Mouse (Mus musculus) ES-Bruce4 (cell line): ENCODE data around the gene Zfp2. TPM values are rescaled to one million over a fixed set of nuclear protein-coding genes. Genes with fewer than 3 reads are reported as not detected.

Source experiments
- H3K27ac ChIP-seq: 2 replicates; pipeline ENCODE4 v1.5.1; 2012; ENCODE audit warnings: low read length, inconsistent platforms; ENCODE audit not compliant: insufficient read depth
- H3K27me3 ChIP-seq: 2 replicates; pipeline ENCODE4 v1.6.1; 2012; ENCODE audit warnings: mild to moderate bottlenecking, low read length, inconsistent platforms; ENCODE audit not compliant: control insufficient read depth, poor library complexity, insufficient read depth, severe bottlenecking
- H3K36me3 ChIP-seq: 2 replicates; pipeline ENCODE4 v1.6.1; 2012; ENCODE audit warnings: inconsistent platforms, mild to moderate bottlenecking, low read length, moderate library complexity; ENCODE audit not compliant: control insufficient read depth, poor library complexity, insufficient read depth, severe bottlenecking
- H3K4me1 ChIP-seq: one replicate; pipeline ENCODE4 v1.8.1; 2011; ENCODE audit warnings: low read length; ENCODE audit not compliant: control insufficient read depth, insufficient read depth
- H3K4me3 ChIP-seq: 2 replicates; pipeline ENCODE4 v1.5.1; 2011; ENCODE audit warnings: low read depth, mild to moderate bottlenecking, low read length
- H3K9ac ChIP-seq: 2 replicates; pipeline ENCODE4 v1.6.1; 2012; ENCODE audit warnings: low read depth, mild to moderate bottlenecking, inconsistent platforms; ENCODE audit not compliant: poor library complexity, severe bottlenecking
- H3K9me3 ChIP-seq: replicated peaks from 2 replicates; pipeline ENCODE4 v1.6.1; 2012; ENCODE audit warnings: mild to moderate bottlenecking, low read length, inconsistent platforms; ENCODE audit not compliant: control insufficient read depth, poor library complexity, insufficient read depth, severe bottlenecking
- CTCF ChIP-seq: IDR thresholded peaks from one replicate; pipeline ENCODE4 v1.8.1; 2011; ENCODE audit warnings: low read depth, low read length
- EP300 ChIP-seq: IDR thresholded peaks from 2 replicates; pipeline ENCODE4 v1.6.1; 2011; ENCODE audit warnings: low read depth, low read length; ENCODE audit not compliant: insufficient read depth
- POLR2A ChIP-seq: IDR thresholded peaks from one replicate; pipeline ENCODE4 v1.8.1; 2011; ENCODE audit warnings: low read length; ENCODE audit not compliant: insufficient read depth
- polyA plus RNA-seq: library from polyadenylated mRNA; stranded (reverse); fragments of >200 nt; gene quantifications from 2 replicates; pipeline ENCODE4 v1.2.4, GENCODE M21; 2011; ENCODE audit warnings: low read depth; ENCODE audit not compliant: missing spikeins, insufficient read depth, insufficient read length

Zfp2 gene
- polyA plus RNA-seq, 1 experiment = 16.5 TPM

- TF ChIP-seq EP300 = no peak
- TF ChIP-seq CTCF = no peak
- TF ChIP-seq POLR2A = no peak
- H3K36me3 ChIP-seq = peaks cover 7% of the 10 kb centered on the region
These were observed 1.5 kb downstream of the Zfp2 start for GRCm38 (mm10) chr11:50914461-50914860.

DNA sequence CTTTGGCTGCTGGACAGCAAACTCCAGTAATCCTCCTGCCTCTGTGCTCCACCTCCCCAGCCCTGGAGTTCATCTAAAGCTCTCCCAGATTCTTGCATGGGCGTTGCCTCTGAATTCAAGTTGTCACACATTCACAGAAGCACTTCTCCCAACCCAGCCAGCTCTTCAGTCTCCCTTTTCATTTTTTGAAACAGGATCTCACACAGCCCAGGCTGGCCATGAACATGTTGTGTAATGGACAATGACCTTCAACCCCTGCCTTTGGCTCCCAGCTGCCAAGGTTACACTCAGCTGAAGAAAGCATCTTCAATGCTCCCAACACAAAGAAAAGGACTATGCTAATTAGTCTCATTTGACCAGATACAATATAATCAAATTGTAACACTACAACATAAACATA lies 2.7 kb downstream of the Zfp2 start:
- H3K36me3 ChIP-seq = peaks cover 10% of the 10 kb centered on the region
- H3K4me3 ChIP-seq = no peak overlapping the region
- TF ChIP-seq CTCF = no peak
- no peak for TF ChIP-seq EP300
- no peak for TF ChIP-seq POLR2A
- no peaks in the 10 kb centered on the region for H3K27me3 ChIP-seq
- H3K27ac ChIP-seq = no peak overlapping the region
- no peaks in the 10 kb centered on the region for H3K9me3 ChIP-seq
- H3K9ac ChIP-seq = no peak overlapping the region
- no peaks in the 10 kb centered on the region for H3K4me1 ChIP-seq

More at GRCm38 (mm10) chr11:50914461-50914860, 1.5 kb downstream of the Zfp2 start:
- no peak overlapping the region for H3K4me3 ChIP-seq
- no peaks in the 10 kb centered on the region for H3K9me3 ChIP-seq
- H3K4me1 ChIP-seq = no peaks in the 10 kb centered on the region
- no peak overlapping the region for H3K9ac ChIP-seq
- no peaks in the 10 kb centered on the region for H3K27me3 ChIP-seq
- H3K27ac ChIP-seq = no peak overlapping the region

DNA sequence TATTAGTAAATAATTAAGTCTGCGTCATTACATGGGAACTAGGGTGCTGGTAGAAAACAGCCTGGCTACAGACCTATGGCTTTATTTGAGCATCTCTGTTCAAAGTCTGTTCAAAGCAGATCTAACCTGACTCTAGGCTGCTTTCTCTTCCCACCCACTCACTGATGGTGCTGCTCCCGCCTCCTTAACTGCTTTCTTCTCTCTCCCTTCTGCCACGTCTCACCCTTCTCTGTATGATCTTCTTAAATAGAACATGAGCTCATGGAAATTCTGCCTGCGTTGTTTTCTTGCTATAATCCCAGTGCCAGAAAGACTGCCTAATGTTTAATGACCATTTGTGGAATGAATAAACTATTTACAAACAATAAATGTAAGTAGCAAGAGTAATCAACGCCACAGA lies 7.8 kb downstream of the Zfp2 start:
- Histone ChIP-seq H3K36me3 (peaks cover 29% of the 10 kb centered on the region), H3K27ac (no peak overlapping the region), H3K9me3 (peaks cover 8% of the 10 kb centered on the region), H3K4me1 (no peaks in the 10 kb centered on the region), H3K27me3 (no peaks in the 10 kb centered on the region), H3K4me3 (no peak overlapping the region), H3K9ac (no peak overlapping the region)
- no peak for TF ChIP-seq POLR2A
- TF ChIP-seq CTCF = no peak
- TF ChIP-seq EP300 = no peak

DNA sequence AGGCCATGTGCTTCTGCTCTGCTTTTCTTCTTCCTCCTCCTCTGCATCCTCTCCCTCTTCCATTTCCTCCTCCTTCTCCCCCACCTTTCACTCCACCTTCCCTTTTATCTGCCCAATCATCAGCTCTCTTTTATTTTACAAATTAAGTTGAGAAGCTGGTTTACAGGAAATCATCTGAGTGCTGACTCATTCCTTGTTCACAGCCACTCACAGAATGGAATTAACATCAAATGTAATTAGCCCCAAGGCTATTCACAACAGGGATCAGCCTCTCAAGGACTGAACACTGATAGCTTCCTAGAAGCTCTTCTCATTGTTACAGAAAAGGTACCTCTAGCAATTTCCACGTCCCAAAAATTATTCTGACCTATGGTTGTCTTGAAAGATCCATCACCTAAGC lies 18.6 kb downstream of the Zfp2 start:
- H3K27ac ChIP-seq = peak overlapping the region; percentile 81
- H3K9me3 ChIP-seq = peaks cover 49% of the 10 kb centered on the region
- no peak overlapping the region for H3K9ac ChIP-seq
- no peak overlapping the region for H3K4me3 ChIP-seq
- no peaks in the 10 kb centered on the region for H3K4me1 ChIP-seq
- TF ChIP-seq POLR2A (no peak), CTCF (no peak), EP300 (no peak)
- H3K36me3 ChIP-seq = peaks cover 12% of the 10 kb centered on the region
- no peaks in the 10 kb centered on the region for H3K27me3 ChIP-seq

DNA sequence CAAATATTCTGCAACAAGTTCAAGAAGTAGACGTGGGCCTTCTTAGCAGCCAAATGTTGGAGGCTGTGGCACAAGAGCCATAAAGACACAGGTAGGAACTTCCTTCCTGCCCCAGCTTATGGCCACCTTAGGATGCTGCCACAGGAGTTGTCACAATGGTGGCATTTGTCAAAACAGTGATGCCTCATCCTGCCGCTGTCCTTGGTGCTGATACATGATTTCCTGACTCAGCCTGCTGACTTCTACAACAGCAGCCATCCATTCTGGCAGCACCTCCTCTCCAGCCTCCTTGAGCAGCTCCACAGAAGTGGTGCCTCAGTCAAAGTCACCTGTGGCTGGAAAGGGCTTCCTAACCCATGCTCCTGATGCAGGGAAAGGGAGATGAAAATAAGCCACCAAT lies 23.5 kb downstream of the Zfp2 start:
- no peaks in the 10 kb centered on the region for H3K27me3 ChIP-seq
- H3K9ac ChIP-seq = no peak overlapping the region
- H3K4me3 ChIP-seq = no peak overlapping the region
- TF ChIP-seq EP300 = no peak
- no peak for TF ChIP-seq CTCF
- no peak for TF ChIP-seq POLR2A
- H3K9me3 ChIP-seq = 0 out of 2 replicates have a peak, but pooled peaks cover under 1% of the 10 kb centered on the region
- no peaks in the 10 kb centered on the region for H3K4me1 ChIP-seq
- H3K36me3 ChIP-seq = no peaks in the 10 kb centered on the region
- no peak overlapping the region for H3K27ac ChIP-seq

GRCm38 (mm10) chr11:50887390-50888128 lies 28.4 kb downstream of the Zfp2 start, which contains the start of gene Zfp454:
Gene Zfp454 (minus strand): TSS chr11:50887651.
- Histone ChIP-seq H3K9ac (peak within 1 kb of the TSS; percentile 8; the same call in 1 of the 2 replicates), H3K27me3 (no peaks in the 10 kb centered on the region)

More at GRCm38 (mm10) chr11:50887390-50888128, 28.4 kb downstream of the Zfp2 start, which contains the start of gene Zfp454:
- TF ChIP-seq POLR2A (no peak), EP300 (no peak), CTCF (no peak)
- no peaks in the 10 kb centered on the region for H3K36me3 ChIP-seq
- no peak within 1 kb of the TSS for H3K27ac ChIP-seq
- H3K4me1 ChIP-seq = no peaks in the 10 kb centered on the region
- peak within 1 kb of the TSS; percentile 69 for H3K4me3 ChIP-seq
- no peaks in the 10 kb centered on the region for H3K9me3 ChIP-seq
